Mouse (Mus musculus): ENCODE measurements around the gene Mapk13. TPM values are rescaled to one million over a fixed set of nuclear protein-coding genes. Genes with fewer than 3 reads are reported as not detected.

Gene Mapk13
- total and polyA plus RNA-seq, 3 experiments = 0.22 TPM; not detected in 2

DNA sequence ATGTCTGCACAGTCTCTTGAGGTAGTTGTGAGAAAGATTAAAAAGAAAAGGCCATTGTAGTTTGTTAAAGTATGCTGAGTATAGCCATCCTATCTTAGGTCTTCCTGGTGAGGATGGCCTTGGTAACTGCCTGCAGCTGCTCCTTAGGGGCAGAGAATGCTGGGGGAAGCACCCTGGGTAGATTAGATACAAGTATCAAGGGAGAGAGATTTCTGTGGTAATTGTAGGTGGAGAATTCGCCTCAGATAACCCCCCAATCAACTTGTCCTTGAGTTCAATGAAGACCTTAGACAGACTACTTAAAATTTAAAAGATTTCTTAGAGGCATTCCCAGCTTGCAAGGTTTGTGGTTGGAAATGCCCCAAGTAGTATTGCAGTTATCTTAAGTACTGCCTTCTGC lies 34.2 kb downstream of the Mapk13 start:
- H3K4me1 ChIP-seq (ENCODE audit: insufficient read depth, low read depth, low read length) = peaks cover 69% of the 10 kb centered on the region
- DNase-seq (ENCODE audit: low spot score) (no peak), ATAC-seq (ENCODE audit: extremely low read depth, insufficient number of reproducible peaks, low FRiP score, poor library complexity, severe bottlenecking) (no peak)
- H3K36me3 ChIP-seq (replicated peaks) = peaks cover 32% of the 10 kb centered on the region
- H3K9me3 ChIP-seq (replicated peaks) = no peaks in the 10 kb centered on the region
- no peak overlapping the region for H3K4me3 ChIP-seq (ENCODE audit: low read depth, low read length)
- H3K27me3 ChIP-seq (ENCODE audit: insufficient read depth, low read length) = no peaks in the 10 kb centered on the region
- no peak for TF ChIP-seq CTCF (IDR thresholded peaks at IDR 0.05; ENCODE audit: low read depth, low read length)
- TF ChIP-seq TAL1 (conservative IDR thresholded peaks at IDR 0.05; ENCODE audit: low read depth, low read length) = no peak

DNA sequence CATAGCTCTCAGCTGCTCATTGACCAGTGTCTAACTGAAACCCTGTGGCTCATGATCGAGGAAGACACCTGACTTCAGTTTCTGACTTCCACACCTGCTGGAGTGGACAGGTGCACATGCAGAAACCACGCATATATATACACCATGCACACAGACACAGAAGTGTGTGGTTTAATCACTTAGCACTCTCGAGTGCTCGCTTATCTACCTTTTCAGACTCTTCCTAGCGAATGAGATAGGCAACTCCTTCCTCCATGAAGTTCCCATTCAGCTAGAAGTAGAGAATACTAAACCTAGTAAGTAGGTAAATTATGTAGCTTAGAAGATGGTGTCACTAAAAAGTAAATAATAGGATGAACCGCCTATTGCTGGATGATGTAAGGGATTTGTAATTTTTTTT lies 35.9 kb downstream of the Mapk13 start:
- no peaks in the 10 kb centered on the region for H3K9me3 ChIP-seq (replicated peaks)
- TF ChIP-seq TAL1 (conservative IDR thresholded peaks at IDR 0.05; ENCODE audit: low read depth, low read length) = peak; percentile 41
- no peak for TF ChIP-seq GATA1 (IDR thresholded peaks at IDR 0.05; ENCODE audit: borderline replicate concordance, low read length)
- no peak for TF ChIP-seq CTCF (IDR thresholded peaks at IDR 0.05; ENCODE audit: low read depth, low read length)
- TF ChIP-seq POLR2AphosphoS5 (IDR thresholded peaks at IDR 0.05; ENCODE audit: insufficient replicate concordance, low read depth, low read length) = no peak
- no peak overlapping the region for H3K4me3 ChIP-seq (ENCODE audit: low read depth, low read length)
- ATAC-seq (ENCODE audit: extremely low read depth, insufficient number of reproducible peaks, low FRiP score, poor library complexity, severe bottlenecking) (no peak), DNase-seq (ENCODE audit: low spot score) (no peak)
- peaks cover 75% of the 10 kb centered on the region for H3K4me1 ChIP-seq (ENCODE audit: insufficient read depth, low read depth, low read length)
- no peaks in the 10 kb centered on the region for H3K27me3 ChIP-seq (ENCODE audit: insufficient read depth, low read length)
- H3K36me3 ChIP-seq (replicated peaks) = peaks cover 48% of the 10 kb centered on the region

- DNase-seq (ENCODE audit: low spot score) (no peak), ATAC-seq (ENCODE audit: extremely low read depth, insufficient number of reproducible peaks, low FRiP score, poor library complexity, severe bottlenecking) (no peak)
- Histone ChIP-seq H3K36me3 (replicated peaks) (peaks cover 65% of the 10 kb centered on the region), H3K27me3 (ENCODE audit: insufficient read depth, low read length) (no peaks in the 10 kb centered on the region), H3K4me1 (ENCODE audit: insufficient read depth, low read depth, low read length) (peaks cover 74% of the 10 kb centered on the region), H3K4me3 (ENCODE audit: low read depth, low read length) (no peak overlapping the region), H3K9me3 (replicated peaks) (no peaks in the 10 kb centered on the region)
- no peak for TF ChIP-seq TAL1 (conservative IDR thresholded peaks at IDR 0.05; ENCODE audit: low read depth, low read length)
- no peak for TF ChIP-seq GATA1 (IDR thresholded peaks at IDR 0.05; ENCODE audit: borderline replicate concordance, low read length)
- TF ChIP-seq GATA2 (IDR thresholded peaks at IDR 0.05; ENCODE audit: borderline replicate concordance, low read depth, low read length) = no peak
- TF ChIP-seq POLR2AphosphoS5 (IDR thresholded peaks at IDR 0.05; ENCODE audit: insufficient replicate concordance, low read depth, low read length) = no peak
- no peak for TF ChIP-seq CTCF (IDR thresholded peaks at IDR 0.05; ENCODE audit: low read depth, low read length)
Observed at GRCm38 (mm10) chr17:28806770-28807169, 37.7 kb downstream of the Mapk13 start.

GRCm38 (mm10) chr17:28808714-28809113 lies 39.6 kb downstream of the Mapk13 start:
- peaks cover 80% of the 10 kb centered on the region for H3K36me3 ChIP-seq (replicated peaks)
- DNase-seq (ENCODE audit: low spot score) (no peak), ATAC-seq (ENCODE audit: extremely low read depth, insufficient number of reproducible peaks, low FRiP score, poor library complexity, severe bottlenecking) (no peak)
- H3K4me3 ChIP-seq (ENCODE audit: low read depth, low read length) = peak overlapping the region; percentile 25; the same call in 1 of the 2 replicates
- no peaks in the 10 kb centered on the region for H3K27me3 ChIP-seq (ENCODE audit: insufficient read depth, low read length)
- TF ChIP-seq TAL1 (conservative IDR thresholded peaks at IDR 0.05; ENCODE audit: low read depth, low read length) (no peak), GATA2 (IDR thresholded peaks at IDR 0.05; ENCODE audit: borderline replicate concordance, low read depth, low read length) (no peak), CTCF (IDR thresholded peaks at IDR 0.05; ENCODE audit: low read depth, low read length) (no peak), GATA1 (IDR thresholded peaks at IDR 0.05; ENCODE audit: borderline replicate concordance, low read length) (no peak), POLR2AphosphoS5 (IDR thresholded peaks at IDR 0.05; ENCODE audit: insufficient replicate concordance, low read depth, low read length) (no peak)
- peaks cover 59% of the 10 kb centered on the region for H3K4me1 ChIP-seq (ENCODE audit: insufficient read depth, low read depth, low read length)
- H3K9me3 ChIP-seq (replicated peaks) = no peaks in the 10 kb centered on the region

GRCm38 (mm10) chr17:28809175-28809831 lies 40.2 kb downstream of the Mapk13 start:
- H3K4me3 ChIP-seq (ENCODE audit: low read depth, low read length) = peak overlapping the region; percentile 25; the same call in 1 of the 2 replicates
- H3K4me1 ChIP-seq (ENCODE audit: insufficient read depth, low read depth, low read length) = peaks cover 54% of the 10 kb centered on the region
- DNase-seq (ENCODE audit: low spot score) = no peak
- no peaks in the 10 kb centered on the region for H3K9me3 ChIP-seq (replicated peaks)
- no peak for ATAC-seq (ENCODE audit: extremely low read depth, insufficient number of reproducible peaks, low FRiP score, poor library complexity, severe bottlenecking)
- no peaks in the 10 kb centered on the region for H3K27me3 ChIP-seq (ENCODE audit: insufficient read depth, low read length)
- TF ChIP-seq GATA1 (IDR thresholded peaks at IDR 0.05; ENCODE audit: borderline replicate concordance, low read length) (no peak), CTCF (IDR thresholded peaks at IDR 0.05; ENCODE audit: low read depth, low read length) (no peak), TAL1 (conservative IDR thresholded peaks at IDR 0.05; ENCODE audit: low read depth, low read length) (no peak), POLR2AphosphoS5 (IDR thresholded peaks at IDR 0.05; ENCODE audit: insufficient replicate concordance, low read depth, low read length) (no peak), GATA2 (IDR thresholded peaks at IDR 0.05; ENCODE audit: borderline replicate concordance, low read depth, low read length) (no peak)
- H3K36me3 ChIP-seq (replicated peaks) = peaks cover 86% of the 10 kb centered on the region

DNA sequence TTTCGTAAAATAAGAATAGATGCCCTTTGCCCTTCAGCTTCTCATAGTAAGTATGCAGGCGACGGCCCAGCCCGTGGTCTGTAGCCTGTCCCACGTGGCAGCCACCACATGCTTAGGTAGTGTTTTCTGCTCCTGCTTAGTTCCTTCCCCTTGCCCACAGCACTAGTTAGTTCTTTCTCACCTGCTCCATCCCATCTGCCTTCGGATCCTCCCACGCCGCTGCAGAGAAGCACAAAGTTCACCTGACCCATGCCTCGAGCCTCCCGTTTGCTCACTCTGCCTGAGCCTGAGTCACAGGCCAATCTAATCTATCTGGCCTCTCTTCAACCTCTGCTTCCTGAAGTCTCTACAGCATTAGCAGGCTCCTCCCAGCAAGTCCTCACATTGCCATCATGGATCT lies 43.2 kb downstream of the Mapk13 start:
- DNase-seq (ENCODE audit: low spot score) (no peak), ATAC-seq (ENCODE audit: extremely low read depth, insufficient number of reproducible peaks, low FRiP score, poor library complexity, severe bottlenecking) (no peak)
- Histone ChIP-seq H3K4me3 (ENCODE audit: low read depth, low read length) (no peak overlapping the region), H3K9me3 (replicated peaks) (no peaks in the 10 kb centered on the region), H3K4me1 (ENCODE audit: insufficient read depth, low read depth, low read length) (peaks cover 25% of the 10 kb centered on the region), H3K27me3 (ENCODE audit: insufficient read depth, low read length) (no peaks in the 10 kb centered on the region), H3K36me3 (replicated peaks) (peaks cover 91% of the 10 kb centered on the region)
- TF ChIP-seq GATA2 (IDR thresholded peaks at IDR 0.05; ENCODE audit: borderline replicate concordance, low read depth, low read length) = no peak
- TF ChIP-seq TAL1 (conservative IDR thresholded peaks at IDR 0.05; ENCODE audit: low read depth, low read length) = no peak
- no peak for TF ChIP-seq POLR2AphosphoS5 (IDR thresholded peaks at IDR 0.05; ENCODE audit: insufficient replicate concordance, low read depth, low read length)
- TF ChIP-seq GATA1 (IDR thresholded peaks at IDR 0.05; ENCODE audit: borderline replicate concordance, low read length) = no peak
- TF ChIP-seq CTCF (IDR thresholded peaks at IDR 0.05; ENCODE audit: low read depth, low read length) = no peak
